Mouse (Mus musculus): ENCODE results near the gene Atxn7l1.
A peak's percentile ranks its signal among the peaks of the same experiment; 100 is the strongest.

Atxn7l1 gene

DNA sequence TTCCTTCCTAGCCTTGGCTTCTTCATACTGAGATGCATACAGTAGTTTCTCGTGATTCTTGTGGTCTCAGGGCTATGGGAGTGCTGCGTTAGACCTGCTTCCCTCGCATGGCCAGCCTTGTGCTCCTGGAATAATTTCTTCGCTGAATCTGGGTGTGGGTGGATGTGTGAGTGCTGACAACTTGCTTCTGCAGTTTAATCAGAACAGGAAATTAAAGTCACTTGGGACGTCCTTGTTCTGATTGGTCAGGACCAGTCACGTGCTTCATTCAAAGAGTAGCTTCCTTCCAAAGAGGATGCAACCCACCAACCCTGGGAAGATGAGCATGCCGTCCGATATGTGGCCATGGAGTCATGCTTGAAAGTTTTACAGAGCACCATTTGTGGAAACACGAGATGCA is 126.2 kb downstream of the Atxn7l1 start:
- no peak for DNase-seq (ENCODE audit: low spot score)

DNA sequence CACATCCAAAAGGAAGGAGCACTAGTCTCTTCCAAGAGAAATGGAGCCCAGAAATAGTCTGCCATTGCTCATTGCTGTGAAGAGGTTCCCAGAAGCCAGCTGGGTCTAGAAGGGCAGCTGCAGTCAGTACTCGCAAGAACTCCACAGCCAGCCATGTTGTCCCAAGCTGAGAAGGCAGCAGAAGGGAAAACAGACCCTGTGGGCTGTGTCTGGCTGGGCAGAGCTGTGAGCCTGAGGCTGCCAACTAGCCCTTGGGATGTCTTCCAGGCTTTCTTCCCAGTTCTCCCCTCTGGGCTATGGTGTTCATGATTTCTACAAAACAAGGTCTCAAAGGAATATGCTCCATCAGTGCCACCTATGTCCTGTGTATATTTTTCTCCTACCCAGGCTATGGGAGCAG is 128.5 kb downstream of the Atxn7l1 start:
- no peak for DNase-seq (ENCODE audit: low spot score)

DNA sequence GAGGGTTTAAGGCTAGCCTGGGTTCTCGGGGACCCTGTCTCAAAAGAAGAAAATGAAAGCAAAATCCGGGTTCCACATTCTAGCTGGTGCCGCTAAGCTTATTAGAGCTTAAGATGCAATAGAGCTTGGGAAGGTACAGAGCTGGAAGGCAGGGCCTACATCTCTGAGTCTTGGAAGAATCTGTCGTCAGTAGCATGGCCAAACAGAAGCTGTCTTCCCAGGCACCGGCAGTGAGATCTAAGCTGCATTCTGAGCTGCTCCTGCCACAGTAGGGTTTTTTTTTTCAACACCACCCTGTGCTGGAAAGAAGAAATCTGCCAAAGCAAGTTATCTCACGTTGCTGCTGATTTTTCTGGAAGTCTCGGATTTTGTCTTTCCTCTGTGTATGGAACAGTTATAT is 129.9 kb downstream of the Atxn7l1 start:
- DNase-seq (ENCODE audit: low spot score): no peak

DNA sequence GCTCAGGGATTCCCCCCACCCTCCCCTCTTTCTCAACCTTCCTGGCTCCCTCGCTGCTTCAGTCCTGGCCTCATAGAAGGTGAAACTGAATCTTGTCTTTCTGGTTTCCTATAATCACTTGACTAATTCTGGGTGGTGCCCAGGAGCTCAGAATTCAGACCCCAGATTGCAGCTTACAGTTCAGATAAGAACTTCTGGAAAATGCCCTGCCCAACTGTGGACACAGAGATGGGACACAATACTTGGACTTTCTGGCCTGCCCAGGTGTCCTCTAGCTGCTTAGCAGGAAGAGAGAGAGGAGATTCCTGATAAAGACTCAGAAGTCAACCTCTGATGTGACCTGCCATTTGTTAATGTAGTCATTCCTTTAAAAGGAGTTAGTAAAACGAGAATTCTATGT is 131.7 kb downstream of the Atxn7l1 start:
- DNase-seq (ENCODE audit: low spot score): no peak

DNA sequence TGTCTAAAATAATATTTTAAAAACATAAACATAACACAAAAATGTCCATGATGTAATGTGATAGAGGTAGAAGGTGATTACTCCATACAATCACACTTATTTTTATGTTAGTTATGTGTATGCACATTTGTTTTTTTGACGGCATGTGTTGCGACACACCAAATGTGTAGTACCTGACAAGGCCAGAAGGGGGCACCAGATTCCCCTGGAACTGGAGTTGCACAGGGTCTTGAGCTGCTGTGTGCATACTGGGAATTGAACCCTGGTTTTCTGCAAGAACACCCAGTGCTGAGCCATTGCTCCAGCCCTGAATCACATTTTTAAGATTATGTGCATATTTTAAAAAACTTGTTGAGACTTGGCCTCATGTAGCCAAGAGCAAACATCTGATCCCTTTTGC is 133.3 kb downstream of the Atxn7l1 start:
- DNase-seq (ENCODE audit: low spot score): no peak

DNA sequence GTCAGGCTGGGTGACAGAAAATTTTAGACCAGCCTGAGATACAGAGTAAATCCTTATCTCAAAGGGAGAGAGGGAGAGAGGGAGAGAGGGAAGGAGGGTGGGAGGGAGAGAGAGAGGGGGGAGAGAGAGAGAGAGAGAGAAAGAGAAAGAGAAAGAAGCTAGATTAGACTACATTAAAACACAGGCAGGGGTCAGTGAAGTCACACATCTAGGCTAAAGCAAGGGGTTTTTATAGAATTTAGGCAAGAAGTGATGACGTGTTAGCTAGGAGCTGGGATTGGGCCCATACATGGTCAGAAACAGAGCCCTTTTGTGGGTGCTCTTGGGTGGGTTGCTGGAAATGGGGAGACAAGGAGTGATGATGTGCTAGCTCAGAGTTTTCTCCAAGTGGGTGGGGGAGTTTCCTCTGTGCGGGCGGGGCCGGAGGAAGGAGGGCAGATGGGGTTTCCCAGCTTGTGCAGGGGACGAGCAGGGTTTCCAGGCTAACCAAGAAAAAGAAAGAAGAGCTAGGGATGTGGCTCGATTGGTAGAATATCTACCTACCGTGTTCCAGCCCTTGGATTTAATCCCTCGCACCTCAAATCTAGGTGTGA is 136.9 kb downstream of the Atxn7l1 start:
- DNase-seq (ENCODE audit: low spot score): no peak

DNA sequence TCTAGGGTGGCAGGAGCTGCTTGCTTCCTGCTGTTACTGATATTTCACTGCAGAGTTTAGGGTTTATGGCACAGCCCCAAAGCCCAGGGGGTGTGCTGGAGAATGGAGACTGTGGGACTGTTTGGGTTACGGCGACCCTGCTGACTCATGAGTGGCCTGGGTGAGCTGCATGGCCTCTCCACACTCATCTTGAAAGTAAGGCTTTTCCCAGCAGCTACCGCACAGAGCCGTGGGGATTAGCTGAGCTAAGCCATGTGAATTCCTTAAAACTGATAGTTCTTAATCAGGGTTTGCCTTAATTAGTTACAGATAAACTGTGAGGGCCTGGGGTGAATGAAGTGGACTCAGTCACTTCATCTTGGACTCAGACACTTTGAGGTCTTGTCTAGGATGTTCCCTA is 137.9 kb downstream of the Atxn7l1 start:
- no peak for DNase-seq (ENCODE audit: low spot score)

DNA sequence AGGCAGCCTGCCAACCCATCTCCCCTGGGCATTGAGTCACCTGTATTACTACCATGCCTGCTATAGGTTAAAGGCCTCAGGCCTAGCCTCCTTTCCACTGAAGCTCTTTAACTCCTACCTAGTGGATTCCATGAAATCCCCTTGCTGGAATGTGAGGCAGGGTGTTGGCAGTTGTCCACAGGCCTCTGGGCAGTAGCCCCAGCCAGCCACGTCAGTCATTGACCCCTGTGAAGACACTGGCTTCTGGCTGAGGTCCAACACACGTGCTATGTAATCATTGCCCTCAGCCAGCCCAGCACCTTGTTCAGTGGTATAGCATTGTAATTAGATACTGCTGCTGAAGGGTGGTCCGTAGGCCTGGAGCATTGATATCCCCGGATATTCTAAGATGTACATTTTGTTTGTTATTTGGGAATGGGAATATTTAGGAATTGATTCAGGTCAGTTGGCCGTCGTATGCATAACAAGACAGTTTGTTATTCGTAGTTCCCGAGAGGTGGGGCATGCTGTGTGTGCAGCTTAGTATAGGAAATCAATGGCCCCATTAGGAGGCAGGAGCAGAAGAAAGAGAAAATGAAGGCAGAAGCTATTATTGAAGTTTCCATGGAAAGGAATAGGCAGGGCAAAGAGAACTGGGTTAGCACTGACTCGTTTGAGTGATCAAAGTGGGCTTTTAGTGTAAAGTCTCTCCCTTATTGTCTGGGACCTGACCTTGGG is 138.6 kb downstream of the Atxn7l1 start:
- no peak for DNase-seq (ENCODE audit: low spot score)

DNA sequence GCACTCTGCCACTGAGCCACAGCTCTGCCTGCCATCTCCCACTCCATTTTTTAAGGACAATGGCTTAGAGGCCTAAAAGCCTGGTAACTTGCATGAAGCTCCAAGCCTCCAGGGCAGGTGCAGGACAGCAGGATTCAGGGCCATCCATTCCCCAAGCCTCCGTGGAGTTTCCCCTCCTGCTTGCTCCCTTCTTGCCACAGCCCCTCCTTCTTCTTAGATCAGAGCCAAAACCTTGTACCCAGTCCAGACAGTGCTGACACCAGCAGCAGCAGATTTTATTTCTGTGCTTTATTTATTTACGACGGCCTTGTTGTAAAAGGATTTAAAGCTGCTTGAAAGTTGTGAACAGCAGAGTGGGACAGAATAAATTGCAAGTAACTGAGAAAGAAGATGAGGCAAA is 140.2 kb downstream of the Atxn7l1 start:
- no peak for DNase-seq (ENCODE audit: low spot score)

DNA sequence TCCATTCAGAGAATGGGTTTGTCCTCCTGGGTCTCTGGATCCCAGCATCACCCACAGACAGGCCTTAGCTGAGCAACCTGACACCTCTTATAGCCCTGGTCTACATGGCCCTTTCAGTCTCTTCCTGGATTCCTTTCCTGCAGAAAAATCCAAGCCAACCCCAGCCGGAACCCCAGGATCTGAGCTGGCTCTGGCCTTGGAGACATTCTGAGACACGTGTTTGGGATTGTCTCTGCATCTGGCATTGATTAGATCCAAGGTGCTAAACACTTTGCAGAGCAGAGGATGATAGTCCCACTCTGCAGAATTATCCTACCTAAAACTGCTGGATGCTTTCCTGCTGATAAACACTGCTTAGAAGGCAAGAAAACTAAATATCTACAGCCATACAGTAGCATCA is 141.3 kb downstream of the Atxn7l1 start:
- no peak for DNase-seq (ENCODE audit: low spot score)

DNA sequence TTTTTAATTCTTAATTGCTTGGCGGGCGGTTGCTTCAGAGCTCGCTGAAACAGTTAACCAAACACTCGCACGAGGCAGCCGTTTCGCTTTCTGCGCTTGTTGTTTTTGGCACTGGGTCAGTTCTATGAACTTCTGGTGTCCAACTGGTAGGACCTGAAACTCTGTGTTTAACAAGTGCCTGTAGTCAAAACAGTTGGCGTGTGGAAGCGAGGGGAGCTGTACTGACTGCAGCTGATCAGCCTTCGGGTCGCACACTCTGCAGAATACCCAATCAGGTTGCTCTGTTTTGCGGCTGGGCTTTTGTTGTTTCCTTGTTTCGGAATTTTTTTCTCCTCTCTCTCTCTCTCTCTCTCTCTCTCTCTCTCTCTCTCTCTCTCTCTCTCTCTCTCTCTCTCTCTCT is 154.6 kb downstream of the Atxn7l1 start:
- no peak for DNase-seq (ENCODE audit: low spot score)

DNA sequence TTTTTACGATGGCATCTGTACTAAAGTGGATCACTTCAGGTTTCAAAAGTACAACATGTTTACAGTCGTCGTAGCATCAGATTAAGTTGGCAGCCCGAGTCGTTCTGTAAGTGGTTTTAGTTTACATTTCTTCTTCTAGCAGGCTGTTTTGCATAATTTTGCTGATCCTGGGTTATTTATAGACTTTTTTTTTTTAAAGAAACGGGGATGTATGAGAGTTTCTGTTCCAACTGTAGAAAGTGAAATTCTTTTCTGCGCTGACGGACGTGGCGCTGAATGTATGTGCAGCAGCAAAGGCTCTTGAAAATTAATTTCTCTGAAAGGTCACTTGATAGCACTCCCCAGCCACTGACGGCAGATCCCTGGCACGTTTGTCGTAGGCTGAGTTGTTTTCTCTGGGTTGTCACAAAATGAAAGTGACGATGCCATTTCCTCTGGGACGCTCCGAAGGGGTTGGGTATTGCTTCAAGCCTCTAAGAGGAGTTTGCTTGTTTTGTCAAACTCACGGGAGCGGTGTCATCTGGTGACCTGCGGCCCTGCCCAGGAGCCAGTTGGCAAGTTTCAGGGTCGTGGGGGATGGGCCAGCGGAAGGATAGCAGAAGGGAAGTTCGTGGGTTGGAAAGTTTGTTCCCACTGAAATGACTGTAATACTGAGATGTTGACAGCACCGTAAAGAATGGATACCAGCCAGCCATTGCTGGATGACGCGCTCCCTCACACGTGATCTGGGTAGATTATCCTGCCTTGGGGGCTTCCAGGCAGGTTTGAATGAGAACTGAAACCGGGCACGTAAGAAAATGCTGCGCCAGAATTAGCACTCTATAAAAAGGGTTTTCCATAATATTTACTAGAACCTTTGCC is 155.3 kb downstream of the Atxn7l1 start:
- DNase-seq (ENCODE audit: low spot score): no peak

DNA sequence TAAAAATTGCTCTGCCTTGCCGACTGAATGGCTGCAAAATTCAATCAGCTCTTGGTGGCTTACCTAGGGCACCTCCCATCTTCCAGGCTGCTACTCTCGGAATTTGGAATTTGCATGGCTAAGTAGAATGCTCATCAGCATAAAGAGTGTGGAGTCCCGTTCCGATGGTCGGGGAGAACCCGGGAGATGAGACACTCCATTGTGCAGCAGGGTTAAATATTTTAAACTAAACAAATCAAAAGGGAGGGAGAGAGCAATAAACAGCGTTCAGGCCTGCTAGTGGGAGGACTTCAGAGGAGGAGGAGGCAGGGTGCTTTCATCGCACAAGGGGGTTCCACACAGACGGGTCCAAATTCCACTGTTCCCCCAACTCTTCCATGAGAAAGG is 155.9 kb downstream of the Atxn7l1 start:
- DNase-seq (ENCODE audit: low spot score): no peak

DNA sequence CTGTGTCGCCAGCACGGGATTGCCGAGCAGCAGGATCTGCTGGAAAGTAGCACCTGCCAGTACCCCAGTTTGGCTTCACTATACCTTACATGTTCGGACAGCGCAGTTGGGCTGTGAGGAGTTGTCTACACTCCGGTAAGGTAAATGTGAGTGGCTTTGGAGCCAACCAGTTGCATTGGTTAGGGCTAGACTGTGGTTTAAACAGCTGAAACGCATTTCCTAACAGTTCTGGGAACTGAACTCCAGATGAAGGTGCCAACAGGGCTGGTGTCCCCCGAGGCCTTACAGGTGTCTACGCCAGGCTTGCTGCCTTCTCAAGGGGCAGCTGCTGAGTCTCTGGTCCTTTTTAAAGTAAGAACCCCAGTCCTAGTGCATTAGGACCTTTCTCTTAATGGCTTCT is 157.6 kb downstream of the Atxn7l1 start:
- no peak for DNase-seq (ENCODE audit: low spot score)

DNA sequence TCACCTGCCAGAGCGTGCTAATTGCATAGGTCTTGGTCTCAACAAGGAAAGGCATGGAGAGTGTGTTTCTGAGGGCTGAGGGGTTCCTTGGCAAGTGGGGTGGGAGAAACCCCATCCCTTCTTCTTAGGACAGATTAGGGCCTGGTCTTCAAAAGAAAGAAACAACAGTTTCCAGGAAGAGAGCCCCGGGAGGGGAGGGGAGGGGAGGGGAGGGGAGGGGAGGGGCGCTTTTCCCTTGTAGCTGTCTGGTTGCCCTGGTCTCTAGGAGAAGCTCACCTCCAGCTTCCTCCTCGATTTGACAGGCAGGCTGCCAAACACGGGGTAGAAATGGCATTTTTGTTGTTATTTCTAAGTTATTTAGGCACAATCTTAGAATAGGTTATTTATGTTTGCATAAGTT is 159.0 kb downstream of the Atxn7l1 start:
- DNase-seq (ENCODE audit: low spot score): no peak

DNA sequence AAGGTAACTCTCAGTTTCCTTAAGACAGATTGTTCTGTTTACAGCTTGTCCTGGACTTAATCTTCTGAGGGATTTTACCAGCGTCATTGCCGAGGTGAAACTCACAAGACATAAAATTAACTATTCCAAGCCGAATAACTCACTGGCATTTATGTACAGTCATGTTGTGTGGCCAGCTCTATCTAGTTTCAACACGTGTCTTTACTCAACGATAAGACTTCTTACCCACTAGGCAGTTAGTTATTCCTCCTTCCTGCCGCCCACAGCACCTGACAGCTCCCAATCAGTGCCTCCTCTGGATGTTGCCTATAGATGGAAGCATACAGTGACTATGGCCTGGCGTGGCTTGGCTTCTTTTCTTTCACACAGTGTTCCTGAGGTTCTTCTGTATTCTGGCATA is 161.2 kb downstream of the Atxn7l1 start:
- DNase-seq (ENCODE audit: low spot score): no peak

DNA sequence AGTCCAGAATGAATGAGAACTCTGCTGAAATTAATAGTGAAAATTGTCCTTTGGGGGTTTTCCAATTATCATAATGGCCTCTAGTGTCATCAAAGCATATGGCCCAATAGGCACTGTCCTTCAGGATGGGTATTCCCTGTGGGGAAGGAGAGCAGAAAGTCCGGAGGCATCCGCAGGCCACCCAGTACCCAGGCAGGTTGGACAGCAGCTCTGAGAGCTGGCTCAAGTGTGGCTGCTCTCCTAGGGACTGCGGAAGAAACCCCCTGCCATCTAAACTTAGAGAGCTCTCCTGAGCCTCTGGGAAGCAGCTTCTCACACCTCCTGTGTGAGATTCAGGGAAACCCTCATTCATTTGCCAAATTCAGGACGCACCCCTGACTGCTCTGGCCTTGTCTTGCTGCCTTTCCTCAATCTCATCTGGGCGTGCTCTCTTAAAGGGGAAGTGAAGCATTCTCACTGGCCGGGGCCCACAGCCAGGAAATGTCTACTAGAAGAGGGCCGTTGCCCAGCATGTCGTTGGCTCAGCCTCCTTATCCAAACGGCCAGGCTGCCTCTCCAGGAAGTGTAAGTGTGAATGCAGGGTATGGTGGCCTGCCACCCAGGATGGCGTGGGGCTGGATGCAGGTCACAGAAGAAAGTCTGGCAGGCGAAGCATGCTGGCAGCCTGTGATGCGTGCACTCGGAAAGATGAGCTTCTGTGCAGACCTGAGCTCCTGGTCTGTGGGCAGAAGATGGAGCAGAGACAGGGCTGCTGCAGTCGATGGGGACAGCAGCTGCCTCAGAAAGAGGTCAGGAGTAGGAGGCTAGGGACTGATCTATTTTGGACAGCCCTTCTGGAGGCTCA is 166.6 kb downstream of the Atxn7l1 start:
- DNase-seq (ENCODE audit: low spot score): peak; percentile 50

DNA sequence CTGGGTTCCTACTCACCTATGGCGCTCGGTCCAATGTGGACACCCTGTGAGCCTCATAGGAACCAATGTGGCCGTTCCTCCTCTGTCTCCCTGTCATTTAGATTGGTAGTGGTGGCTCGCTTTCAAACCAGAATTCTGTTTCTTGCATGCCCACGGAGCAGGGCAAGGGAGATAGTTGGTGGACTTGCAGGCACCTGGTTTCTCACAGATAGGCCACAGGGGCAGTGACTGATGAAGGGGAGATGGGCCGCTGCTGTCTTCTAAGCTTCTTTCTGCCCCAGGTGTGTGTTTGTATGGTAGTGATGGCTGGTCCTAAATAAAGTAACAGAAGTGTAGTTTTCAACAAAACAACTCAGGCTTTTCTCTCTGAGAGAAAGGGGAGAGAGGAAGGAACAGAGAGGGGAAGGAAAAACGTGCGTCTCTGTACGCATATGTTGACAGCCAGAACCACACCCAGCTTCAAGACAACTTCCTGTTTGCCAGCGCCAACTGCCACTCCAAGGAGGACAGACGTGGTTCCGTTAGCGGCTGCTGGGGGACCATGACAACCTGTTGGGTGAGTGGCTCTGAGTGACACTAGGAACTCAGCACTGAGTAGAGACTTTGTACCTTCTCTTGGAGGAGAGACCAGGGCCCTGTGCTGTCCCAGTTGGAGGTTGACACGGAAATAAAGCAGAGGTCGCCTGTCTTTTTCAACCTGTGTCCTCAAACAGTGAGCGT is 167.6 kb downstream of the Atxn7l1 start:
- no peak for DNase-seq (ENCODE audit: low spot score)

DNA sequence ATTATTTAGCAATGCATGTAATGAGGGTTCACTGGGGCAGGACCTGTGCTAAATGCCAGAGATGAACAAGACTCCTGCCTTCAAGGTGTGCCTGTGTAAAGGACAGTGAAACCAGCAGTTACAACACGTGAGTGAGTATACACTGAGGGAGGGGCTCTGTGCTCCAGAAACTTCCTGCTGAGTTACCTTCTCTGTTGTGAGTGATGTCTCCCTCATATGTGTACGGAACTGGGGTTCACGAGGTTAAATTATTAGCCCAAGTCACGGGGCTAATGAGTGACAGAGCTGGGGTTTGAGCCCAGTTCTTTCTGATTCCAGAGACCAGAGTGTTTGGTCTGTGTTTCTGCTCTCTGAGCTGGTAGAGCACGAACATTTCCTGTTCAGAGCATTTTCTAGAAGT is 168.3 kb downstream of the Atxn7l1 start:
- DNase-seq (ENCODE audit: low spot score): no peak

DNA sequence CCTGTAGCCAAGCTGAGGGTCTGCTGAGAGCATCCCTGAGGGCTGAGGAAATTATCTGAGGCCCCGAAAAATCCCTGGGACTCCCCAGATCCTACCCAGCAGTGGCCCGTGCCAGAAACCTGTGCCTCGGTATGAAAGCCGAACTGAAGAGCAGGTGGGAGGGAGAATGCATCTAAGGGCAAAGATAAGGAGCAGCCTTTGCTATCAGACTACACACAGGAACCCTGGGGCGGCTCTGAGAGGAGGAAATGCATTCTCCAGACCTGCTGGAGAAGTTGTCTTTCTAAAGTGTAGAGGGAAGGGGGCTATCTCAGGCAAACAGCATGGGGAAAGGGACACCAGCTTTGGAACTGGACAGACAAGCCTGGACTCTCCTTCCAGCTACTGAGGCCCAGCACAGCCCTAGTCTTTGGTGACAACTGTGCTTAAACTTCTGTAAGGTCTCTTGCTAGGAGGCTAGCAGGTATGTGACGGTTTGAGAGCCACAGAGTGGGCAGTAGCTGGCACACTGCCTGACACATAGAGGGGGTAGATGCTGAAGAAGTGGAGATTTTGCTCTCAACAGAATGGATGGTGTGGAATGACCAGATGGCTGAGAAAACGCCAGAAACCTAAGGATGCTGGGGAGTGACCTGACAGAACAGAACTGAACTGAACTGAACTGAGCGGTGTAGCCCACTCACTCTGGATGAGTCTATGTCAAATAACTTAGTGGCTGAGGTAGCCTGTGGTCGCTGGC is 170.5 kb downstream of the Atxn7l1 start:
- DNase-seq (ENCODE audit: low spot score): no peak

DNA sequence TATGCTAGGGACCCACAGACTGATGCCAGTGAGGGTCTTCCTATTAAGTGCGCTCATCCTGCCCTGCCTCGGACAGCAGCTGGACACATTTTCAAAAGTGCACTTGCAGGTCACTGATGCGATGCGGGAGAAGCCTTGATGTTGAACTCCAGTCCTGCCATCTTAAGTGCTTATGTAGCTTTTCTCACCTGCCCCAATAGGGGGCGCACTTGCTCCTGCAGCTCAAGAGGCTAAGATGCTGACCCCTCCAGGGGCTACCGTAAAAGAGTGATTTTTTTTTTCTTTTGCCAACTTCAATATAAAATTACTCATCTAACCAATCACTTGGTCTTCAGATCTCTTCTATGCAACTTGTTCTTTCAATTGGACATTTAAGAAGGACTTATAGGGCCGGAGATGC is 175.1 kb downstream of the Atxn7l1 start:
- DNase-seq (ENCODE audit: low spot score): no peak

Data from left cerebral cortex, adult 11 months (tissue).